Mouse (Mus musculus): ENCODE results near the gene Abi3. TPM values are rescaled to one million over a fixed set of nuclear protein-coding genes. Genes with fewer than 3 reads are reported as not detected.

Gene Abi3
- polyA plus RNA-seq, 1 experiment: 1.5 TPM

DNA sequence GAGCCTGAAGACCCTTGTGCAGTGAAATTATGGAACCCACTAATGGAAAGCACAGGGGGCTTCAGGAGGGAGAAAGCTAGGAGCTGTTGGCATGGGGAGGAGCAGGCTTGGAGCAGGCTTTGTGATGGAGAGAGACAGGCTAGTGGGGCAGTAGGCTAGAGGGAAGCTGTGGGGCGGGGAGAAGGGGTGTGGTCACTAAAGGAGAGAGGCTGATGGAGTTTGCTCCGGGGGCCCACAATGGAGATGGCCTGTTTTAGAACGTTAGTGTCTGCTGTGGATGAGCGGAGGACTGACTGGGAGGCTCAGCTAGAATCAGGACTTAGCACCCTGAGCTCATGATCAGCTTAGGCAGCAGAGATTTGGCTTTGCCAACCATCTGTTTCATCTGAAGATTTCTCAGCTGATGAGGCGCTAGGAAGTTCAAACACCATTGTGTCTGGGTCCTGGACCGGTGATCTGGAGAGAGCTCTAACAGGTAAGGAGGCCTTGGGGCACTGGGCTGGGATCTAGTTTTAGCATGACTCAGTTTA, 1.2 kb upstream of the Abi3 start:
- H3K4me3 ChIP-seq: no peak overlapping the region
- H3ac ChIP-seq (ENCODE audit: control insufficient read depth, insufficient read length): no peak overlapping the region
- H3K4me2 ChIP-seq (ENCODE audit: low read depth): no peak overlapping the region
- no peaks in the 10 kb centered on the region for H3K36me3 ChIP-seq (ENCODE audit: control insufficient read depth, insufficient read depth)
- no peak for TF ChIP-seq POLR2AphosphoS2 (IDR thresholded peaks at IDR 0.05; ENCODE audit: insufficient read length, low read depth)
- no peak for TF ChIP-seq REST (IDR thresholded peaks at IDR 0.05; ENCODE audit: insufficient read depth, insufficient read length)
- no peak for TF ChIP-seq TCF12 (IDR thresholded peaks at IDR 0.05; ENCODE audit: insufficient read depth, poor library complexity, severe bottlenecking)
- no peak for TF ChIP-seq USF1 (IDR thresholded peaks at IDR 0.05; ENCODE audit: low read depth)
- TF ChIP-seq MAX (IDR thresholded peaks at IDR 0.05; ENCODE audit: low read depth): no peak
- no peak for TF ChIP-seq MYOD1 (IDR thresholded peaks at IDR 0.05; ENCODE audit: control insufficient read depth in 1 of 3, insufficient read length in 2 of 3, low read depth in 2 of 3)
- no peak for TF ChIP-seq POLR2A (IDR thresholded peaks at IDR 0.05; ENCODE audit: insufficient read length, low read depth)
- no peak for TF ChIP-seq MYOG (IDR thresholded peaks at IDR 0.05; ENCODE audit: control insufficient read depth in 1 of 3, insufficient read depth in 1 of 3, insufficient read length in 2 of 3, low read depth in 2 of 3)
- no peak for TF ChIP-seq CEBPB (IDR thresholded peaks at IDR 0.05; ENCODE audit: insufficient read depth, poor library complexity, severe bottlenecking)
- no peak for TF ChIP-seq E2F4 (IDR thresholded peaks at IDR 0.05; ENCODE audit: insufficient read depth)
- no peak for TF ChIP-seq SRF (IDR thresholded peaks at IDR 0.05; ENCODE audit: control insufficient read depth, insufficient read length, low read depth)
- no peak for TF ChIP-seq TCF3 (IDR thresholded peaks at IDR 0.05; ENCODE audit: insufficient read length, low read depth)
- no peaks in the 10 kb centered on the region for H3K79me2 ChIP-seq (ENCODE audit: control insufficient read depth, insufficient read depth)
- H3K27me3 ChIP-seq (ENCODE audit: control insufficient read depth, insufficient read depth, insufficient read length): no peaks in the 10 kb centered on the region

DNA sequence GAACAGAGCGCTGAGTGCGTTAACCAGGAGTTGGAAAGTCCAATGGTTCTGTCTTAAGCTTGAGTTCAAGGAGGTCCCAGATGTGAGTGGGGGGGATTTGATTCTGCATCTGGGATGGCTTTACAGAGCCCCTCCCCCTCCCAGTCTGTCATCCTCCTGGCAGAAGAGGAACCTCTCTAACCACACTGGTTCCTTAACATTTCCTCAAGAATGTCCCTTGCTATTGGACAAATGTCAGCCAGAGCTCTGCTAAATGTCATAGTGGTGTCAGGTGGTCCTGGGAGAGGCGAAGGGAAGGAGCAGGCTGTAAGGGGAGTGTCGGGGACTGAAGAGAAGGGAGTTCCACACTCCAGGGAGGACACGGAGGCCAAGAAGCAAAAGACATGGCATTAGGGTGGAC, 677 bp upstream of the Abi3 start:
- Histone ChIP-seq H3K79me2 (ENCODE audit: control insufficient read depth, insufficient read depth) (no peaks in the 10 kb centered on the region), H3K36me3 (ENCODE audit: control insufficient read depth, insufficient read depth) (no peaks in the 10 kb centered on the region), H3ac (ENCODE audit: control insufficient read depth, insufficient read length) (no peak overlapping the region), H3K27me3 (ENCODE audit: control insufficient read depth, insufficient read depth, insufficient read length) (no peaks in the 10 kb centered on the region), H3K4me3 (no peak overlapping the region), H3K4me2 (ENCODE audit: low read depth) (no peak overlapping the region)
- TF ChIP-seq CEBPB (IDR thresholded peaks at IDR 0.05; ENCODE audit: insufficient read depth, poor library complexity, severe bottlenecking) (no peak), TCF3 (IDR thresholded peaks at IDR 0.05; ENCODE audit: insufficient read length, low read depth) (no peak), USF1 (IDR thresholded peaks at IDR 0.05; ENCODE audit: low read depth) (no peak), SRF (IDR thresholded peaks at IDR 0.05; ENCODE audit: control insufficient read depth, insufficient read length, low read depth) (no peak), E2F4 (IDR thresholded peaks at IDR 0.05; ENCODE audit: insufficient read depth) (no peak), MYOD1 (IDR thresholded peaks at IDR 0.05; ENCODE audit: control insufficient read depth in 1 of 3, insufficient read length in 2 of 3, low read depth in 2 of 3) (no peak), MAX (IDR thresholded peaks at IDR 0.05; ENCODE audit: low read depth) (no peak), POLR2AphosphoS2 (IDR thresholded peaks at IDR 0.05; ENCODE audit: insufficient read length, low read depth) (no peak), REST (IDR thresholded peaks at IDR 0.05; ENCODE audit: insufficient read depth, insufficient read length) (no peak), MYOG (IDR thresholded peaks at IDR 0.05; ENCODE audit: control insufficient read depth in 1 of 3, insufficient read depth in 1 of 3, insufficient read length in 2 of 3, low read depth in 2 of 3) (no peak), TCF12 (IDR thresholded peaks at IDR 0.05; ENCODE audit: insufficient read depth, poor library complexity, severe bottlenecking) (no peak)

DNA sequence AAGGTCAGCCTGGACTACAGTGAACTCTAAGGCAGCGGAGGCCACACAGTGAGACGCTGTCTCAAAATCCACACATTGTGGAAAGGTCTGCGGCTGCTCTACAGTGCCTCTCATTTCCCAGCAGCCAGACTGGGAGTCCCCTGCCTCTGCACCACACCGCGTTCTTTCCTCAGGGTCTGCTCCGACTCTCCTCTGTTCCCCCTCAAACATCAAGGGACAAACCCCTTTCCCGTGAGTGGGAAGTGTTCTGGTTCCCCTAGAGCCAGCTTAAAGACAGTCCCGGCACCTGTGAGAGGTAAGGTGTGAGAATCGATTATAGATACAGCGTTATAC, 812 bp downstream of the Abi3 start:
- H3K36me3 ChIP-seq (ENCODE audit: control insufficient read depth, insufficient read depth): no peaks in the 10 kb centered on the region
- H3K79me2 ChIP-seq (ENCODE audit: control insufficient read depth, insufficient read depth): no peaks in the 10 kb centered on the region
- no peak overlapping the region for H3K4me2 ChIP-seq (ENCODE audit: low read depth)
- H3ac ChIP-seq (ENCODE audit: control insufficient read depth, insufficient read length): no peak overlapping the region
- H3K4me3 ChIP-seq: no peak overlapping the region
- TF ChIP-seq TCF12 (IDR thresholded peaks at IDR 0.05; ENCODE audit: insufficient read depth, poor library complexity, severe bottlenecking) (no peak), POLR2AphosphoS2 (IDR thresholded peaks at IDR 0.05; ENCODE audit: insufficient read length, low read depth) (no peak), SRF (IDR thresholded peaks at IDR 0.05; ENCODE audit: control insufficient read depth, insufficient read length, low read depth) (no peak), USF1 (IDR thresholded peaks at IDR 0.05; ENCODE audit: low read depth) (no peak)
- no peaks in the 10 kb centered on the region for H3K27me3 ChIP-seq (ENCODE audit: control insufficient read depth, insufficient read depth, insufficient read length)

DNA sequence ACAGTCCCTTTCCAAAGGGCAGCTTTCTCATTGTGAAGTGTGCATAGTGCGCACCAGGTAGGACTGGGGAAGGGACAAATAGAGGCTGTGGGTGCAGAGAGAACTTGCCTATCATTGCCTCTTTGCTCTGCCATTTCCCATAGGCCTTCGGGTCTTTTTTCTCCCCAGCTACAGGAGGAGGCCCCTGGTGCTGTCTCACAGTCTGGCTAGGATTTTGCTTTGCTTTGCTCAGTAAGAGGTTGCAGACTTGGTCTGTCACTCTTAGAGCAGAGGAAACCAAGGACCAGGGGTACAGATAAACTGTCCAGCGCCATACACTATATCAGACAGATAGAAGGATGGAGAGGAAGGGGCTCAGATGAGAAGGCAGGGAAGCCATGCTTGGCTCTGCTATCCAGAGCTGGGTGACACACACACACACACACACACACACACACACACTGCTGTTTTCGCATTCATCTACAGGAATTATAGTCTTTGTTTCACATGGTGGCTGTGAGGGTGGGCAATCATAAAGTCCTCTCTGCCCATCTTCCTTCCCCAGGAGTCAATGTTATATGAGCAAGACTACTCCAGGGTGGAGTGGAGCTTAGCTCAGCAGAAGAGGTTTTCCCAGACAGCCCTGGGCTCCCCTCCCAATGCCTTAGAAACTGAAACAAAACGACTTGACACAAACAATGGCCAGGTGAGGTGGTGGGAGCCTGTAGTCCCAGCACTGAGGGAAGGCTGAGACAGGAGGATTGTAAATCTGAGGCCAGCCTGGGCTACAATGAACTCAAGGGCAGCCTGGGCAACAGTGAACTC, 1.4 kb downstream of the Abi3 start:
- no peaks in the 10 kb centered on the region for H3K27me3 ChIP-seq (ENCODE audit: control insufficient read depth, insufficient read depth, insufficient read length)
- TF ChIP-seq POLR2AphosphoS2 (IDR thresholded peaks at IDR 0.05; ENCODE audit: insufficient read length, low read depth) (no peak), USF1 (IDR thresholded peaks at IDR 0.05; ENCODE audit: low read depth) (no peak), CEBPB (IDR thresholded peaks at IDR 0.05; ENCODE audit: insufficient read depth, poor library complexity, severe bottlenecking) (no peak), E2F4 (IDR thresholded peaks at IDR 0.05; ENCODE audit: insufficient read depth) (no peak), REST (IDR thresholded peaks at IDR 0.05; ENCODE audit: insufficient read depth, insufficient read length) (no peak), MYOG (IDR thresholded peaks at IDR 0.05; ENCODE audit: control insufficient read depth in 1 of 3, insufficient read depth in 1 of 3, insufficient read length in 2 of 3, low read depth in 2 of 3) (no peak), POLR2A (IDR thresholded peaks at IDR 0.05; ENCODE audit: insufficient read length, low read depth) (no peak), TCF12 (IDR thresholded peaks at IDR 0.05; ENCODE audit: insufficient read depth, poor library complexity, severe bottlenecking) (no peak), TCF3 (IDR thresholded peaks at IDR 0.05; ENCODE audit: insufficient read length, low read depth) (no peak), MAX (IDR thresholded peaks at IDR 0.05; ENCODE audit: low read depth) (no peak), MYOD1 (IDR thresholded peaks at IDR 0.05; ENCODE audit: control insufficient read depth in 1 of 3, insufficient read length in 2 of 3, low read depth in 2 of 3) (no peak), SRF (IDR thresholded peaks at IDR 0.05; ENCODE audit: control insufficient read depth, insufficient read length, low read depth) (no peak)
- no peaks in the 10 kb centered on the region for H3K79me2 ChIP-seq (ENCODE audit: control insufficient read depth, insufficient read depth)
- H3ac ChIP-seq (ENCODE audit: control insufficient read depth, insufficient read length): no peak overlapping the region
- no peak overlapping the region for H3K4me2 ChIP-seq (ENCODE audit: low read depth)
- no peaks in the 10 kb centered on the region for H3K36me3 ChIP-seq (ENCODE audit: control insufficient read depth, insufficient read depth)
- no peak overlapping the region for H3K4me3 ChIP-seq

All from myocyte (in vitro differentiated cells).